Mouse (Mus musculus): ENCODE results near the gene Tcl1b2.

- no peak for TF ChIP-seq CTCF (IDR thresholded peaks at IDR 0.05)
- no peak for TF ChIP-seq EP300 (IDR thresholded peaks at IDR 0.05)
Observed at GRCm38 (mm10) chr12:105145714-105146113, at the start of gene Tcl1b2.
